Mouse (Mus musculus): ENCODE results near the gene Nagk. TPM values are rescaled to one million over a fixed set of nuclear protein-coding genes. Genes with fewer than 3 reads are reported as not detected.
"Not testable (repeated sequence)": the region's sequence is repeated elsewhere in the genome, so short reads cannot be mapped to it uniquely, and the experiment has no call there.

Nagk gene
- total RNA-seq, 1 experiment from 2014 or later: 24.2 TPM

DNA sequence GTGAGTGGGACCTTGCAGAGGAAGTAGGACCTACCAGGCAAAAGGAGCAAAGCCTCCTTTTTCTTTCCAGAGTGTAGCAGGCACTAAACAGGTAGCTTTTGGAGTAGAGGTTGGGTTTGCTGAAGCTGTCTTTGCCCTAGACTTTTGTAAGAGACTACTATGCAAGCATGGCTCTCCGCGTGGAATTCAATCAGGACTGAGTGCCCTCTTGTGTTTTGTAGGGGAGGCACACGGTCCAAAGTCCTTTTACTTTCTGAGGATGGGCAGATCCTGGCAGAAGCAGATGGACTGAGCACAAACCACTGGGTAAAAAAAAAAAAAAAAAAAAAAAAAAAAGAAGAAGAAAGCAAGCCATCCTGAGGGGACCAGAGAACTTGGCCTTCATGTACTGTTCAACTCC, 1.9 kb downstream of the Nagk start:
- no peak for ATAC-seq (replicated peaks; ENCODE audit: insufficient number of reproducible peaks, low FRiP score, low TSS enrichment, poor library complexity, severe bottlenecking)

DNA sequence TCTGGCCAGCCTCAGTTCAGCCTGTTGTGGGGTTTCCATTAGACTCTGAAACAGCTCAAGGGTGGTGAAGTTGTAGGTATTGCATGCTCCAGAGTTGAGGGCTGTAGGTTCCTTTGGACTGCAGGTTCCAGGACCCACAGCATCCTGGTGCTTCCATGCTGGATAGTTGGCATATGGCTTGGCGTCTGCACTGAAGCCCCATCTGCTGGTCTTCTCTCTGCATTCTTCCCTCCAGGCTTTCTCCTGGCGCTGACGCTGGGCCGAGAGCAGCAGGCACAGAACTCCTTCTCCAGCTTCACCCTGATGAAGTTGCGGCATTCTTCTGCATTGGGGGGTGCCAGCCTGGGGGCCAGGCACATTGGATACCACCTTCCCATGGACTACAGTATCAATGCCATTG, 7.3 kb downstream of the Nagk start:
- no peak for ATAC-seq (replicated peaks; ENCODE audit: insufficient number of reproducible peaks, low FRiP score, low TSS enrichment, poor library complexity, severe bottlenecking)

DNA sequence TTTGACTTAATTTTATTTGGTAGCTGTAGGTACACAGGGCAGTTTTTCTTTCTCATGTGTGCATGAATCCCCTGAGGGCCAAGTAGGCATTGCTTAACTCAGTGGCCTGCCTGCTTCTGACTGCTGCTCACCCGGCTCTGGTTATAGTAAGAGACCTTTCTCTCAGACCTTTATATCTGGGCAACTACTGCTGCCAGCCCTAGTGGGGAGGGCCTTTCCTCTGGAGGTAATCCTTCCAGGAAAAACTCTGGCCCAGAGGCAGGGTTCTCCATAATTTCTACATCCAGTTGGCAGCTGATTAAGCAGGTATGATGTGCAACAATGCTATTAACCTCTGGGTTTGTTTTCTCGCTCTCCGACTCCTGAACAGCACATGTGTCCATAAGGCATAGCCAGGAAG, 8.1 kb downstream of the Nagk start:
- no peak for ATAC-seq (replicated peaks; ENCODE audit: insufficient number of reproducible peaks, low FRiP score, low TSS enrichment, poor library complexity, severe bottlenecking)

DNA sequence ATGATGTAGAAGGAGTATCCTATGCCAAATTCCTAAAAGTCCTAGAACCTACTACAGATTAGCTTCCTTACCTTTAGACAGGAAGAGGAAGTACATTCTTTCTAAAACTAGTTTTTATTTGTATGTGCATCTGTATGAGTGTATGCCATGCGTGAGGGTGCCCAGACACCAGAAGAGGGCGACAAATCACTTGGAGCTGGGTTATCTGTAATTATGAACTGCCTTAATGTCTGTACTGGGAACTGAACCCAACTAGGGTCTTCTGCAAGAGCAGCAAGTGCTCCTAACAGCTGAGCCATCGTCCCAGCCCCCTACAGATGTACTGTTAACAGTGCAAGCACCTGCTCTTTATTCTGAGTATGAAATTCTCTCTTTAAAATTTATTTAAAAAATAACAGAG, 21.0 kb downstream of the Nagk start:
- no peak for ATAC-seq (replicated peaks; ENCODE audit: insufficient number of reproducible peaks, low FRiP score, low TSS enrichment, poor library complexity, severe bottlenecking)

DNA sequence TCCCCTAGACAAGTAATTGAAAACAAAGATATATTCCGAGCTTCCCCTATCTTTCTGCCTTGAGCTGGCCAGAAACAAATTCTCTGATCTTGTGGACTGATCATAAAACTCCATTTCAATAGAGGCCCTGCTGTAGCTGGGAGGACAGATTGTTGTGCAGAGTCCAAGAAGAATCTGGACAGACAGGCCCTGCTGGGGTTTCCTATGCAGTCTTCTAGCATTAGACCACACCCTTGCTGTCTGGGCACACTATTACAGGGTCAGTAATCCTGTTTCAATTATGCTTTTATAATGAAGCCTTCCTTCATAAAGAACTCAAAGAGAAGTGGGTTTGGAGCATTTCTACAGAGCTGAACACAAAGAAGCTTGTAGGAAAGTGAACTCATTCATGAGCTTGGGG, 24.2 kb downstream of the Nagk start:
- no peak for ATAC-seq (replicated peaks; ENCODE audit: insufficient number of reproducible peaks, low FRiP score, low TSS enrichment, poor library complexity, severe bottlenecking)

DNA sequence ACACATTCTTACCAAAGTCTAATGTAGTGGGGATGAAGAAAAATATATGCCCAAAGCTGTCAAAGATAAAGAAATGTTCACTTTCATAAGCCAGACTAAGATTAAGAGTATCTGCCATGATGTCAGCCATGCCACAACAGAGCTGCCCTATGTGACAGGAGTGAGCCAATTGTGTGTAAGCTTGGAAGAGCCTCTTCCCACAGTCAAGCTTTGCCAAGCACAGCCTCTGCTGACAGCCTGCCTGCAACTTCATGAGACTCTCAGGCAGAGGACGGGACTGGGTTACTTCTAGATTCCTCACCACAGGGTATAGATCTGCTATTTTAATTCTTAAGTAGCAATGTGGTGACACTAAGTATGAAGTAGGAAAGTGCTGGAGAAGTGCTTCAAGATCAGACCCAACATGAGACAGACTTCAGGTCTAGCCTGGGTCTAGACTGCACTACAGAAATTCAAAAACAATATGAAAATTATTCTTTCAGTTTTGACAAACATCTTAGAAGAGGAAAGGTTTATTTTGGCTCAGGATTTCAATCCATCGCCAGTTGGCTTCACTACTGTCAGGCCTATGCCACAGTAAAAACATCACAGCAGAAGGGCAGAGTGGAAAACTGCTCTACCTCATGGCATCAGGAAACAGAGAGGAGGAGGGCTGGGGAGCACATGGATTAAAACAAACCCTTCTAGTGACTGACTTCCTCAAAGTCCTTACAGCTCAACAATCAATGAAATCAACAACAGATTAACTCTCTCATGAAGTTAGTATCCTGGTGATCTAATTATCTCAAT, 26.1 kb downstream of the Nagk start:
- no peak for ATAC-seq (replicated peaks; ENCODE audit: insufficient number of reproducible peaks, low FRiP score, low TSS enrichment, poor library complexity, severe bottlenecking)

DNA sequence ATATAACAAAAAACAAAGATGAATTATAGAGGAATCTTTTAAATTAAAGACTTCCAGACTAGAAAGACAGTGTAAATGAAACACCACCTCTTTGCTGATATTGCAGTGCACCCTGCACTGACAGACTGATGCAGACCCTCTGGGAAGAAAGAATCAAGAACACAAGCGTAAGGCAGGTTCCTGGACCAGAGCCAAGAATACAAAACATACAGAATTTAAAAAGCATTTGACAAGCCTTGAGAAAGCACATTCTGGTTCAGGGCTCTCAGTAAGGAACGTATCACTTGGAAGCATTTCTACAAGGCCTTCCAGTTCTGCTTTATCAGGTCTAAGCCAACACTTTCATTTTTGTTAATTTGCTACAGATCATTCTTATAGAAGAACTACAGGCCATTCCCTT, 27.1 kb downstream of the Nagk start:
- no peak for ATAC-seq (replicated peaks; ENCODE audit: insufficient number of reproducible peaks, low FRiP score, low TSS enrichment, poor library complexity, severe bottlenecking)

DNA sequence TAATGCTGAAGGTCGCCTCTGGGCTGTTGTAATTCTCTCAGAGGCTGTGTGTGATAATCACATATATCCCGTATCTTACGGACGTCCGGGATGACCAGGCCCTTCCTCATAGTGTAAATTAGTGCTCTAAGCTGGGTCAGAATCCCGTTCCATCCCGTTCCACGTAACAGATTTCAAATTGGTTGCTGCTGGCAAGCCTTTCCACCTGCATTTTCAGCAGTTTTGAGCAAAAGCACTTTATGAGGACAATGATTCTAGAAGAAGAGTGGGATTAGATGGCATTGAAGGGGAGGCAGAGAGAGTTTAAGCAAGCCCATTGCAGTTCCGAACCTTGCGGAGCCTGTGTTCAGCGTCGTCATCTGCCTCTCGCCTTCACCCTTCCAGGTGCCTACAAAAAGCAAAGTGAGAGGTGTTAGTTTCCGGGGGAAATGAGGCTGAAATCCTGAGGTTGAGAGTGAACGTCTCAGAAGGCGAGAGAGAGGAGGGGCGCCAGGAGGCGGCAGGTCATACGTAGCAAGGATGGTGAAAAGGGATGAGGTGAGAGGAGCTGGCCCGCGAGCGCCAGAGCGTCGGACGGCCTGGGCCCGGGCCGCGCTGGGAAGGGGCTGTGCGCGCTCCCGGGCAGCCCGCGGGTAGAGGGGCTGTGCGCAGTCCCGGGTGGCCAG, 36.3 kb downstream of the Nagk start:
- 0 out of 2 replicates have a peak, but pooled peaks have one; percentile 15 for ATAC-seq (replicated peaks; ENCODE audit: insufficient number of reproducible peaks, low FRiP score, low TSS enrichment, poor library complexity, severe bottlenecking)

DNA sequence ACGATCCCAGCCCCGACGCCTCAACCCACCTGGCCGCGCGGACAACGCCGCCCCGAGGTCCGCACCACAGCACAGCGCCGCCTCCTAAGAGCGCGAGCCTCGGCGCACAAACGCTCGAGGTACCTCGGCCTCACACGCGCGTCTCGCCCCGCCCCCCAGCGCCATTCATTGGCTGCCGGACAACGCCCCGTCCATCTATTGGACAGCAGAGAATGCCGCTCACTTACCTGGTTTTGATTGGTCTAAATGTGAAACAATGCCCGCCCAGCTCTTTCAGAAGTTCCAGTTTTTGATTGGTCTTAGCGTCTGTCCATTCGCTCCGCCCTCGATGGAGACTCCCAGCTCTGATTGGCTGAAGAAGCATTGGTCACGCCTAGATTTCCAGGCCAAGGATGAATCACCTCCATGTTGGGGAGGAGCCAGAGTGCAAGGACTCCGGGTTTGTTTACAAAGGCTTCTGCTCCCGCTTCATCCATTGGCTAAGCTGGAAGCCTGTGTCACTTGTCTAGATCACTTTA, 36.9 kb downstream of the Nagk start, which contains the start of gene Paip2b:
Gene Paip2b, minus strand, starts transcription at position 136 of the 518 bp plus-strand sequence.
- ATAC-seq (replicated peaks; ENCODE audit: insufficient number of reproducible peaks, low FRiP score, low TSS enrichment, poor library complexity, severe bottlenecking): peak; percentile 98

DNA sequence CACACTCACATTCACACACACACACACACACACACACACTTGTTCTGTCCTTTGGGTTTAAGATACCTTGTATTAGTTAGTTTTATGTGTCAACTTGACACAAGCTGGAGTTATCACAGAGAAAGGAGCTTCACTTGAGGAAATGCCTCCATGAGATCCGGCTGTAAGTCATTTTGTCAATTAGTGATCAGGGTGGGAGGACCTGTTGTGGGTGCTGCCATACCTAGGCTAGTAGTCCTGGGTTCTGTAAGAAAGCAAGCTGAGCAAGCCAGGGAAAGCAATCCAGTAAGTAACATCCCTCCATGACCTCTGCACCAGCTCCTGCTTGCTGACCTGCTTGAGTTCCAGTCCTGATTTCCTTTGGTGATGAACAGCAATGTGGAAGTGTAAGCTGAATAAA, 37.6 kb downstream of the Nagk start:
- ATAC-seq (replicated peaks; ENCODE audit: insufficient number of reproducible peaks, low FRiP score, low TSS enrichment, poor library complexity, severe bottlenecking): not testable (repeated sequence)

DNA sequence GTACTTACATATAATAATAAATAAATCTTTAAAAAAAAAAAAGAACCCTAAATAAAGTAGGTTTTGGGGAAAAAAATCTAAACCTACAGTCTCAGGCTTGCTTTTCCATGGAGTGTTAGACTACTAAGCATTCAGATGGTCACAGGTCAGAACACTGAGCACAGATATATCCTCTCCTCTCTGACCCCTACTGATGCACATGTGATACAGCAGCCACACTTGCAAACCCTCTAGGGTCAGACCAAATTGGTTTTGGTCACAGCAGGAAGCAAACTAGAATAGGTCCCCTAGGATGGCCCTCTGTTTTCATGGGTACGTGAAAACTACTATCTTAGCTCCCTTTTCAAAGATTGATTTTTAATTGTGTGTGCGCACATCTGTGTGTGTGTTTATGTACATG, 42.0 kb downstream of the Nagk start:
- no peak for ATAC-seq (replicated peaks; ENCODE audit: insufficient number of reproducible peaks, low FRiP score, low TSS enrichment, poor library complexity, severe bottlenecking)

DNA sequence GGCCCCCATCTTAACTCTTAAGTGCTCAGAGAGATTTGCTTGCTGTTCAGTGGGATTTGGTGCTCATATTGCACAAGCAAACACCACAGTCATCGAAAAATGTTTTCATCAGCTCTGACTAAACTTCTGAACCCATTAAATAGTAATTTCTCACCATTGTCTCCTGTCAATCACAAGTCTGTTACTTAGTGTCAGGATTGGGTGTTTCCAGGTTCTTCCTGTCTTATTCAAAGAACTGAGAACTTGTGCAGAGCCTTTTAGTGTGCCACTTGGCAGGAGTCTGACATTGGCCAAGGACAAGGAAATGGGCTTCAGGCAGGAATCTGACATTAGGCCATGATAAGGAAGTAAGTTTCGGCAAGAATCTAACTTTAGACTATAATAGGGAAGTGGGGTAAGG, 43.3 kb downstream of the Nagk start:
- no peak for ATAC-seq (replicated peaks; ENCODE audit: insufficient number of reproducible peaks, low FRiP score, low TSS enrichment, poor library complexity, severe bottlenecking)

DNA sequence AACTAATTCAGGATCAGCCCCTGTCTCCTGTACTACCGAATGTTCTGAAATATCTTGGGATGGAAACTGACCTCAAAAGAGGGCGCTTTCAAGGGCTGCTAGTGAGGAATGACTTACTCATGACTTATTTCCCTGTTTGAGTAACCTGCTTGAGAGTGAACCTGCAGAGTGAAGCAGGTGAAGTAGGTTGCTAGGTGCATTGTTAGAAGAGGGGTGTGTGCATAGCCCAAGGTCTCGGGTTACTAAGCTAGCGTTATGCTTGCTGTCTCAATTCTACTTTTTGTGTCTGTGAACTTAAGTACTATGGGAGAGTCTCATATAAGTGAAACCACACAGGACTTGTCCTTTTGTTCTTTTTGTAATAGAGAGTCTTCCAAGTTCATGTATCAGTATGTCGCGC, 45.3 kb downstream of the Nagk start:
- no peak for ATAC-seq (replicated peaks; ENCODE audit: insufficient number of reproducible peaks, low FRiP score, low TSS enrichment, poor library complexity, severe bottlenecking)

DNA sequence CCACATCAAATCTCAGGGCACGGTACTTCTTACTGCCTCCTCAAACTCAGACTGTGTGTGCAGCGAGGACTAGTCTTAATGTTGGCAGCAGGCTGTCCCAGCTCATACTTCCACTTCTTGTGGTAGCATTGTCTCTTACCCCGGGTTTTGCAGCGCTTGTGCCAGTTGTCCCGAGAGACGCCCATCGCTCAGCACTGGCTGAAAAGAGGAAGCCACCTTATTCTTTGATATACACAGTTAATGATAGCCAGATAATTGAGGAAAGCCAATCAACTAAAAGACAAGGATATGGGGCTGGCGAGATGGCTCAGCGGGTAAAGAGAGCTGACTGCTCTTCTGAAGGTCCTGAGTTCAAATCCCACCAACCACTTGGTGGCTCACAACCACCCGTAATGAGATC, 50.1 kb downstream of the Nagk start:
- ATAC-seq (replicated peaks; ENCODE audit: insufficient number of reproducible peaks, low FRiP score, low TSS enrichment, poor library complexity, severe bottlenecking): no peak

DNA sequence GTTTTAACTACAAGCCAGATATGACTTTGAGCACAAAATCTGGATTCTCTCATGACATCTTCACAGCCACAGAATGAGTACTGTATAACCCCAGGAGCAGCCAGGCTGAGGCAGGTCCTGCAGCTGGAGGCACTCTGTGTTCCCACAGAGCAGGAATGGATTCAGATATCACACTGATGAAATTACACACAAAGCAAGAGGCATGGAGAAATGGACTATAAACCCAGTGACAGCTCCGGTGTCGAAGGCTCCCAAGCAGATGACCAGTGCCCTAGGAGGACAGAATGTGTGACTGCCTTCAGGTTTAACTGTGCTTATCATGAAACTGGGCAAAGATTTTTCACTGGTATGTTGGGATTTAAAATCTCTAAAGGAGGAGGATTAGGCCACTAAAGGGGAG, 51.4 kb downstream of the Nagk start:
- no peak for ATAC-seq (replicated peaks; ENCODE audit: insufficient number of reproducible peaks, low FRiP score, low TSS enrichment, poor library complexity, severe bottlenecking)

DNA sequence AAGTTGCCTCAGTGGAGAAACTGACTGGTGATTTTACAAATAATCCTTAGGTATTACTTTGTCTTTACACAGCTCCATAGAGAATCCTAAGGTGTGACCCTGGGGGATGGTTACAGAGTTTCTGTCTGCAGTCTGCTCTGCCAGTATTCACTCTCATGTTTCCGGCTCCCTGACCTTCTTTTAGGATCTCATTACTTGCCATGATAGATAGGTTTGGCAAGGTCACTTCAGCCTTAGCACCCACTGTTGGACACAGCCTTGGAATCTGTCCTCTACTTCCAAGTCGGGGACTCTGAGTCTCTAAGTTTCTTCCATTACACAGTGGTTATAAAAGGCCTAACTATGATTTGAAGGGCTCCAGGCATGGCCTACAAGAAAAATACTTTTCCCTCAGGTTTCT, 54.7 kb downstream of the Nagk start:
- no peak for ATAC-seq (replicated peaks; ENCODE audit: insufficient number of reproducible peaks, low FRiP score, low TSS enrichment, poor library complexity, severe bottlenecking)

Measured in monocyte, adult 5-6 weeks (primary cell).